Mouse (Mus musculus): ENCODE measurements around the gene 1300017J02Rik. TPM values are rescaled to one million over a fixed set of nuclear protein-coding genes. Genes with fewer than 3 reads are reported as not detected.

1300017J02Rik gene
- polyA plus RNA-seq, 1 experiment from 2014 or later: 0.51 TPM

DNA sequence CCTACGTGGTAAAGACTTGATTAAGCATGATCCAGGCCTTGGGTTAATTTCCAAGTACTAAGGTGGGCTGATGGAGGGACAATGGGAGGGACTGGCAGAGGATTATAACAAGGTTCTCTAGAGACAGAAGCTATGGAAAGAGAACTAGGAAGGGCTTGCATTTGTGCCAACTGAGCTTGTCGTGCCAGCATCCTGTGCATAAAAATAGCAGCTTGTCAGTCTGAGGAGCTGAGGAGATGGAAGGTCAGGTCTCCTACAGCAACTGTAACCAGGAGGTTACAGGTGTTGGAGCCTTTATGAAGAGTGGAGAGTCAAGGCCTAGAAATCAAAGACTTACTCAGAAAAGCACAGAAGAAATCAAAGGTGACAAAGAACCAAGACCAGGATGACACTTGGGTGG lies 91.3 kb downstream of the 1300017J02Rik start:
- no peaks in the 10 kb centered on the region for H3K4me1 ChIP-seq (ENCODE audit: insufficient read depth)
- WGBS: 72% methylated on average over 2 of the region's 2 CpGs

DNA sequence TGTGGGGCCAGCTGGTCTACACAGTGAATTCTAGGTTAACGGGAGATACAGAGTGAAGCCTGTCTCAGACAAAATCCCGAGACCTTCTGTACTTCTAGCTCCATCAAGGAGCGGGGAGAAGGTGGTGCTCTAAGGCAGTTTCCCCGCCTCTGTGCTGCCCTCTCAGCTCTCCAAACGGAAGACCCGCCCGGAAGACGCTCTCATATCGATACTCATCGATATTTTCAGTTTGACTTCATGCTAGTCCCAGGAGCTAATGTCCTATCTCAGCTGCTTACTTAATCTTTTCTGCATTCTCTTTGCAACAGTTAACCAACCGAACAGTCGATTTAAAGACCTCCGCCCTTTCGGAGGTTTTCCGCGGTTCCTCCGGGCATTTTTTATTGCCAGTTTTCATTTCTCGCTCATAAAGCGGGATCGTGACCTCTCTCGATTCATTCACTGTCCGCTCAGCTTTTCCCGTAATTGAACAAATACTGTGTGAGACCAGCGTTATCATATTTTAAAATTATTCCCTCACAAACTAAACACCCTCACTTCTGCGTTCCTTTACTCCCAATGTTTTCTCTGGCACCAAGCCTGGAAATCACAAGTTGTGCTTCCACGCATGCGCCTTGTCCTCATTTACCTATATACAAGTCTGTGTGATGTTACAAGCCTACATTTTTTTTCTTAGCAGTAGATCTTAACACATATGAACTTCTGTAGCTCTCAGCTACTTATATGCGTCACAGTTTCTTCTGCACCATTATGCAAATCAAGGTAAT lies 92.0 kb downstream of the 1300017J02Rik start:
- Histone ChIP-seq H3K9ac (no peak overlapping the region), H3K4me1 (ENCODE audit: insufficient read depth) (no peaks in the 10 kb centered on the region), H3K27ac (ENCODE audit: low read depth) (no peak overlapping the region), H3K9me3 (ENCODE audit: low read depth, low read length) (no peaks in the 10 kb centered on the region), H3K36me3 (ENCODE audit: insufficient read depth) (no peaks in the 10 kb centered on the region), H3K4me3 (ENCODE audit: low read depth, low read length) (peak overlapping the region; percentile 19; the same call in 1 of the 2 replicates), H3K4me2 (peak overlapping the region; percentile 46), H3K27me3 (ENCODE audit: insufficient read depth, low read length) (no peaks in the 10 kb centered on the region)
- ATAC-seq (ENCODE audit: insufficient read depth) (no peak), DNase-seq (peak; percentile 69)
- TF ChIP-seq CTCF (IDR thresholded peaks at IDR 0.05; ENCODE audit: low read depth): no peak
- 66% methylated on average over 28 of the region's 28 CpGs for WGBS

More for the DNA sequence above, 91.3 kb downstream of the 1300017J02Rik start:
- ATAC-seq (ENCODE audit: insufficient read depth) (no peak), DNase-seq (no peak)
- no peak for TF ChIP-seq CTCF (IDR thresholded peaks at IDR 0.05; ENCODE audit: low read depth)
- no peak overlapping the region for H3K4me3 ChIP-seq (ENCODE audit: low read depth, low read length)
- H3K27me3 ChIP-seq (ENCODE audit: insufficient read depth, low read length): no peaks in the 10 kb centered on the region
- H3K27ac ChIP-seq (ENCODE audit: low read depth): no peak overlapping the region
- no peaks in the 10 kb centered on the region for H3K9me3 ChIP-seq (ENCODE audit: low read depth, low read length)
- no peak overlapping the region for H3K9ac ChIP-seq
- H3K4me2 ChIP-seq: no peak overlapping the region
- no peaks in the 10 kb centered on the region for H3K36me3 ChIP-seq (ENCODE audit: insufficient read depth)

DNA sequence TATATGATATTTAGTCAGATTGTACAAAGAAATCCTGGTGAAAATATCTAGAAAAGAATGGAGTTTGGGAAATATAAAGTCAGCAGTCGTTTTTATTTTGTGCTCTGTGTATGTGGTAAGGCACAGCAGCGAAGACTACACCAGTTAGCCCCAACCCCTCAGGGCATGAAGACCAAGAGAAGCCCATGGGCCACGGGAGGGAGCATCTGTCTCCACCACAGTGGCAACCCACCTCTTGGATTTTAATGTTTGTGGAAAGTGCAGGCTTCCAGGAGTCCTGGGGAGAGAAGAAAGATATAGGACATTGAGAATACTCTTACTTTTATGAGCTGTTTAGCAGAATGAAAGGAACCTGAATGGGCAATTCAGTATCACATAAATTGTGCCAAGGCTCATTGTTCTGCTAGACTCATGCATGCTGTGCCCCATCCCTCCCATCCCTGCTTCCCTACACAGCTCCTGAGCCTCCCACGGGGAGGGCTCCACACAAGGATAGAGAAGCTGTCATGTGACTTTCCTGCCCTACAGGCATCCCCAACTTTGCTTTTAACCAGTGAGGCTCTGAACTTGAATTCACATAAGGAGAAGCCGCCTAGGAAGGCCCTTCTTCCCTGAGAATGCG lies 96.0 kb downstream of the 1300017J02Rik start:
- no peaks in the 10 kb centered on the region for H3K36me3 ChIP-seq (ENCODE audit: insufficient read depth)
- DNase-seq: no peak
- H3K27me3 ChIP-seq (ENCODE audit: insufficient read depth, low read length): no peaks in the 10 kb centered on the region
- H3K9ac ChIP-seq: no peak overlapping the region
- no peaks in the 10 kb centered on the region for H3K9me3 ChIP-seq (ENCODE audit: low read depth, low read length)
- TF ChIP-seq CTCF (IDR thresholded peaks at IDR 0.05; ENCODE audit: low read depth): no peak
- WGBS: 63% methylated on average over 6 of the region's 6 CpGs
- H3K27ac ChIP-seq (ENCODE audit: low read depth): no peak overlapping the region
- H3K4me3 ChIP-seq (ENCODE audit: low read depth, low read length): no peak overlapping the region
- ATAC-seq (ENCODE audit: insufficient read depth): no peak
- H3K4me1 ChIP-seq (ENCODE audit: insufficient read depth): no peaks in the 10 kb centered on the region
- no peak overlapping the region for H3K4me2 ChIP-seq

DNA sequence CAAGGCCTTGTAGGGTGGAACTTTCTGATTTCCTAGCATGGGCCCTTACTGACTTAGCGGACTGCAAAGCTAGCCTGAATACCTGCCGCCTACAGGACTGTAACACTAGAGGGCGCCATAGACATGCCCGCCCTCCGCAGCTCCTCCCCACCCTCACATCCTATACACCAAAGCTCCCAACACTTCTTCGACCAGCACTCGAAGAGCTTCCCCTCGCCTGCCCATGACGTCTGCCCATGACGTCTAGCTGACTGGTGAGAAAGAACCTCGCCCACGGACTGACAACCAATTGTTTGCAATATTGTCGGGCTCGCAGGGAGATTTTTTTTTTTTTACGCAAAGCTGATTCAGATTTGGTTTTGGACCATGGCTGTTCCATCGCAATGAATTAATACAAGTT lies 97.0 kb downstream of the 1300017J02Rik start:
- Histone ChIP-seq H3K27me3 (ENCODE audit: insufficient read depth, low read length) (no peaks in the 10 kb centered on the region), H3K9me3 (ENCODE audit: low read depth, low read length) (no peaks in the 10 kb centered on the region), H3K9ac (no peak overlapping the region), H3K27ac (ENCODE audit: low read depth) (no peak overlapping the region), H3K36me3 (ENCODE audit: insufficient read depth) (no peaks in the 10 kb centered on the region), H3K4me1 (ENCODE audit: insufficient read depth) (no peaks in the 10 kb centered on the region), H3K4me3 (ENCODE audit: low read depth, low read length) (no peak overlapping the region), H3K4me2 (peak overlapping the region; percentile 55)
- 7% methylated on average over 16 of the region's 16 CpGs for WGBS
- peak; percentile 92 for DNase-seq
- ATAC-seq (ENCODE audit: insufficient read depth): peak; percentile 91
- peak; percentile 92 for TF ChIP-seq CTCF (IDR thresholded peaks at IDR 0.05; ENCODE audit: low read depth)

DNA sequence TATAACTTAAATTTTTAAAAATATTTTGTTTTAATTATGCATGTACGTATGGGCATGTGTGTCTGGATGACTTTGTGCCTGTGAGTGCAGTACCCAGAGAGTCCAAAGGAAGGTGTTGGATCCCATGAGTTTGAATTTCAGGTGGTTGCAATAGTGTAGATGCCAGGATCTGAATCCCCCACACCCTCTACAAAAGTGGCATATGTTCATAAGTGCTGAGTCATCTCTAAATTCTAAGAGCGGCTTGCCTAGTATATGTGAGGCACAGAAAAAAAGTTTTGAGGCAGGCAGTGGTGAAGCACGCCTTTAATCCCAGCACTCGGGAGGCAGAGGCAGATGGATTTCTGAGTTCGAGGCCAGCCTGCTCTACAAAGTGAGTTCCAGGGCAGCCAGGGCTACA lies 99.1 kb downstream of the 1300017J02Rik start:
- H3K4me3 ChIP-seq (ENCODE audit: low read depth, low read length): no peak overlapping the region
- H3K4me2 ChIP-seq: no peak overlapping the region
- no peak for DNase-seq
- no peaks in the 10 kb centered on the region for H3K27me3 ChIP-seq (ENCODE audit: insufficient read depth, low read length)
- no peaks in the 10 kb centered on the region for H3K9me3 ChIP-seq (ENCODE audit: low read depth, low read length)
- H3K4me1 ChIP-seq (ENCODE audit: insufficient read depth): no peaks in the 10 kb centered on the region
- H3K27ac ChIP-seq (ENCODE audit: low read depth): no peak overlapping the region
- H3K9ac ChIP-seq: no peak overlapping the region
- WGBS: 88% methylated on average over 5 of the region's 5 CpGs
- no peak for TF ChIP-seq CTCF (IDR thresholded peaks at IDR 0.05; ENCODE audit: low read depth)
- ATAC-seq (ENCODE audit: insufficient read depth): no peak
- H3K36me3 ChIP-seq (ENCODE audit: insufficient read depth): no peaks in the 10 kb centered on the region

DNA sequence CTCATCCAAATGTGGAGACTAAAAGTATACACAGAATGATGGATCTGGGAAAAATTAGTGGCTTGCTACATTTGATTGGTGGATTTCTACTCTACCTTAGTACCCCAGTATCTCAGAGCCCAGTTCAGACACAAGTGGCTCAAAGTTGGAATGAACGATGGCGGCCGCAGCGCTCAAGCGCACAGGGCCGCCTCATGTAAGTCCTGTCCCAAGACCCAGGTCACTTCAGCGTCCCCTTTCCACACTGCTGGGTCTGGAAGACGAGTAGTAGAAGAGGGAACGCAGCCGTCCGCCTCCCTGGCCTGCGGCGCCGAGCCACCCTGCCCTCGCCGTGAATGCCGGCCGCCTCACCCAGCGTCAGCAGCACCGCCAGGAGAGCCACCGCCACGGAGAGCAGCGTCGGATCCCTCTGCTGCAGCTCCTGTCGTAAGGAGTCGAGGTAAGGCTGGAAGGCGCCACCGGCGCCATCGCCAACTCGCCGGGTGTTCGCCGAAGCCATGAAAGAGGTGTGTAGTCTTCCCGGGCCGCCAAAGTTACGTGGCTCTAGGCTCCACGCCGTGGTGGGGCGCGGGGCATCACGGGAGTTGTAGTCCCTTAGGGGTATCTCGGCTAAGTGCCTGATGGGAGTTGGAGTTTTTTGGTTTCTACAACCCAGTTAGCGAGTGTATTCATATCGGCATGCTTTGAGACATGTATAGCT lies 103.2 kb downstream of the 1300017J02Rik start, which contains the start of gene Srprb:
Srprb (minus strand) TSS at position 577 of the 700 bp plus-strand sequence.
- no peaks in the 10 kb centered on the region for H3K4me1 ChIP-seq (ENCODE audit: insufficient read depth)
- under 1% methylated on average over 45 of the region's 45 CpGs for WGBS
- peak; percentile 98 for ATAC-seq (ENCODE audit: insufficient read depth)

More for the DNA sequence above, 103.2 kb downstream of the 1300017J02Rik start, which contains the start of gene Srprb:
- Histone ChIP-seq H3K9me3 (ENCODE audit: low read depth, low read length) (no peaks in the 10 kb centered on the region), H3K4me3 (ENCODE audit: low read depth, low read length) (peak within 1 kb of the TSS; percentile 79), H3K36me3 (ENCODE audit: insufficient read depth) (peaks cover 32% of the 10 kb centered on the region), H3K9ac (peak within 1 kb of the TSS; percentile 77), H3K4me2 (peak within 1 kb of the TSS; percentile 71), H3K27me3 (ENCODE audit: insufficient read depth, low read length) (no peaks in the 10 kb centered on the region), H3K27ac (ENCODE audit: low read depth) (peak within 1 kb of the TSS; percentile 87)
- TF ChIP-seq CTCF (IDR thresholded peaks at IDR 0.05; ENCODE audit: low read depth): no peak
- DNase-seq: peak; percentile 97

Other genes starting within 250 kb of the 1300017J02Rik start
- 1.5 and 1.8 TPM in 2 replicates for gene Rab6b, start 193.3 kb downstream of the 1300017J02Rik start, polyA plus RNA-seq (2014; fragmentation: Nextera tagmentation; extraction: Ambion mirVana)
- gene Srprb, start 102.9 kb downstream of the 1300017J02Rik start, polyA plus RNA-seq (2014; fragmentation: Nextera tagmentation; extraction: Ambion mirVana): 63.5 and 68.2 TPM in 2 replicates
- 3.4 TPM in 1 of 2 replicates, not detected in the other for gene Gm20425, start 74.8 kb downstream of the 1300017J02Rik start, polyA plus RNA-seq (2014; fragmentation: Nextera tagmentation; extraction: Ambion mirVana)
- gene Trf, start 74.6 kb downstream of the 1300017J02Rik start, polyA plus RNA-seq (2014; fragmentation: Nextera tagmentation; extraction: Ambion mirVana): 35.5 and 44.6 TPM in 2 replicates
- gene Topbp1, start 133 bp upstream of the 1300017J02Rik start, polyA plus RNA-seq (2014; fragmentation: Nextera tagmentation; extraction: Ambion mirVana): 96.5 and 103 TPM in 2 replicates
- 92.0 and 93.4 TPM in 2 replicates for gene Cdv3, start 60.8 kb upstream of the 1300017J02Rik start, polyA plus RNA-seq (2014; fragmentation: Nextera tagmentation; extraction: Ambion mirVana)
- 0.50 and 0.68 TPM in 2 replicates for gene Bfsp2, start 175.3 kb upstream of the 1300017J02Rik start, polyA plus RNA-seq (2014; fragmentation: Nextera tagmentation; extraction: Ambion mirVana)

Data from lung, embryonic 14.5 days (tissue).